Mouse (Mus musculus): ENCODE data around the gene Tex2.

Tex2 gene

GRCm38 (mm10) chr11:106462309-106462708, 150.9 kb downstream of the Tex2 start:
- DNase-seq (ENCODE audit: inconsistent age in 2 of 2, low spot score in 1 of 2): no peak

GRCm38 (mm10) chr11:106461145-106461932, 151.9 kb downstream of the Tex2 start:
- DNase-seq (ENCODE audit: inconsistent age in 2 of 2, low spot score in 1 of 2): no peak

- no peak for DNase-seq (ENCODE audit: inconsistent age in 2 of 2, low spot score in 1 of 2)
Observed at GRCm38 (mm10) chr11:106460671-106461070, 152.6 kb downstream of the Tex2 start.

GRCm38 (mm10) chr11:106458540-106458939, 154.7 kb downstream of the Tex2 start:
- no peak for DNase-seq (ENCODE audit: inconsistent age in 2 of 2, low spot score in 1 of 2)
